Mouse (Mus musculus) liver, postnatal 0 days (tissue): Measurements from ENCODE around the gene Oxt. TPM values are rescaled to one million over a fixed set of nuclear protein-coding genes. Genes with fewer than 3 reads are reported as not detected.

Experiments
- ATAC-seq: fragments of 200-750 bp; cut with Nextera tagmentation; 2 replicates; pipeline ENCODE4 v1.8.0; 2017; ENCODE audit warnings: mild to moderate bottlenecking, moderate library complexity
- DNase-seq: peaks from one replicate; pipeline ENCODE4 v3.0.0-alpha.2; 2016
- H3K27ac ChIP-seq: fragments of 300-500 bp; sonication (generic); 2 replicates; pipeline ENCODE4 v1.5.1; 2014; ENCODE audit warnings: antibody characterized with exemption, moderate library complexity, mild to moderate bottlenecking, low read depth
- H3K27me3 ChIP-seq: fragments of 300-500 bp; sonication (generic); 2 replicates; pipeline ENCODE4 v1.6.1; 2014; ENCODE audit warnings: low read length, control low read depth, mixed read lengths; ENCODE audit not compliant: insufficient read depth
- H3K36me3 ChIP-seq: fragments of 300-500 bp; sonication (generic); replicated peaks from 2 replicates; pipeline ENCODE4 v1.6.1; 2014; ENCODE audit warnings: mild to moderate bottlenecking, control low read depth, low read length, moderate library complexity, mixed read lengths; ENCODE audit not compliant: insufficient read depth
- H3K4me1 ChIP-seq: fragments of 300-500 bp; sonication (generic); 2 replicates; pipeline ENCODE4 v1.6.1; 2014; ENCODE audit warnings: antibody characterized with exemption, mild to moderate bottlenecking, control low read depth; ENCODE audit not compliant: insufficient read depth
- H3K4me2 ChIP-seq: fragments of 300-500 bp; sonication (generic); 2 replicates; pipeline ENCODE4 v1.6.1; 2014; ENCODE audit warnings: low read depth, mild to moderate bottlenecking, low read length, moderate library complexity, mixed read lengths
- H3K4me3 ChIP-seq: fragments of 300-500 bp; sonication (generic); 2 replicates; pipeline ENCODE4 v1.5.1; 2014; ENCODE audit warnings: low read depth, low read length
- H3K9ac ChIP-seq: fragments of 300-500 bp; sonication (generic); replicated peaks from 2 replicates; pipeline ENCODE4 v1.6.1; 2014; ENCODE audit warnings: mild to moderate bottlenecking, moderate library complexity
- H3K9me3 ChIP-seq: fragments of 300-500 bp; sonication (generic); 2 replicates; pipeline ENCODE4 v1.6.1; 2016; ENCODE audit warnings: mild to moderate bottlenecking, control low read depth, low read length, mixed read lengths
- CTCF ChIP-seq: sonication (generic); IDR thresholded peaks from 2 replicates; pipeline ENCODE4 v1.5.1; 2016; ENCODE audit warnings: antibody characterized with exemption, low read depth
- EP300 ChIP-seq: IDR thresholded peaks from 2 replicates; pipeline ENCODE4 v1.6.1; 2016; ENCODE audit warnings: antibody characterized with exemption, low read depth, mild to moderate bottlenecking
- WGBS: fragments of 180-500 bp; shearing (Covaris S2); extraction: QIAGEN DNeasy Blood & Tissue Kit; methylation state at CpG from one replicate; pipeline ENCODE4 v1.1.7; 2014; ENCODE audit not compliant: insufficient replicate concordance; 5-methylcytosine and 5-hydroxymethylcytosine counted together
- polyA plus RNA-seq: library from polyadenylated mRNA; unstranded; fragments of >200 nt; fragmentation: Nextera tagmentation; extraction: Ambion mirVana; gene quantifications from 2 replicates; pipeline ENCODE4 v1.2.1, GENCODE M21; 2015

The Oxt gene
- polyA plus RNA-seq, 1 experiment from 2014 or later: not detected

GRCm38 (mm10) chr2:130538876-130539546, 37.0 kb upstream of the Oxt start:
- H3K9me3 ChIP-seq: no peaks in the 10 kb centered on the region
- DNase-seq (no peak), ATAC-seq (no peak)
- no peak overlapping the region for H3K4me3 ChIP-seq
- H3K27me3 ChIP-seq: no peaks in the 10 kb centered on the region
- H3K9ac ChIP-seq: no peak overlapping the region
- H3K4me1 ChIP-seq: no peaks in the 10 kb centered on the region
- peak overlapping the region; percentile 57 for H3K27ac ChIP-seq
- WGBS: 67% methylated on average over 8 of the region's 8 CpGs
- H3K36me3 ChIP-seq: peaks cover 63% of the 10 kb centered on the region
- H3K4me2 ChIP-seq: no peak overlapping the region
- TF ChIP-seq CTCF (no peak), EP300 (no peak)

DNA sequence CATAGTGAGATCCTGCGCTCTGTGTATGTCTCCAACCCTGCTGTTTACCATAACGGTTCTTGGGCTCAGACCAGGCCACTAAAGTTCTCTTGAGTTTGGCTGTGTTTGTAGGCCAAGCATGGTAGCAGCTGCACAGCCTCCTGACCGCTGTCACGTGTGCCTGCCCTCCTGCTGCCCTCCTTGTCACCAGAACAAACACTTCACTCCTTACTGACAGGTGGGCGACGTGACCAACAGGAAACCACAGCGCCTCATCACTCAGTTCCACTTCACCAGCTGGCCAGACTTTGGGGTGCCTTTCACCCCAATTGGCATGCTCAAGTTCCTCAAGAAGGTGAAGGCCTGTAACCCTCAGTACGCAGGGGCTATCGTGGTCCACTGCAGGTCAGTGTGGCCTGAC, 35.7 kb upstream of the Oxt start:
- peak; percentile 31 for DNase-seq
- Histone ChIP-seq H3K36me3 (peaks cover 70% of the 10 kb centered on the region), H3K27ac (peak overlapping the region; percentile 57), H3K9ac (no peak overlapping the region), H3K9me3 (no peaks in the 10 kb centered on the region), H3K27me3 (no peaks in the 10 kb centered on the region), H3K4me2 (no peak overlapping the region), H3K4me3 (no peak overlapping the region), H3K4me1 (no peaks in the 10 kb centered on the region)
- ATAC-seq: peak; percentile 47
- TF ChIP-seq CTCF (no peak), EP300 (no peak)
- WGBS: 58% methylated on average over 9 of the region's 9 CpGs

GRCm38 (mm10) chr2:130546957-130547356, 29.0 kb upstream of the Oxt start:
- ATAC-seq: peak; percentile 55
- TF ChIP-seq EP300: no peak
- no peak for TF ChIP-seq CTCF
- Histone ChIP-seq H3K9me3 (no peaks in the 10 kb centered on the region), H3K4me1 (no peaks in the 10 kb centered on the region), H3K4me3 (no peak overlapping the region), H3K27ac (no peak overlapping the region), H3K27me3 (no peaks in the 10 kb centered on the region), H3K36me3 (peaks cover 67% of the 10 kb centered on the region), H3K9ac (no peak overlapping the region), H3K4me2 (no peak overlapping the region)
- WGBS: 59% methylated on average over 8 of the region's 8 CpGs
- no peak for DNase-seq

DNA sequence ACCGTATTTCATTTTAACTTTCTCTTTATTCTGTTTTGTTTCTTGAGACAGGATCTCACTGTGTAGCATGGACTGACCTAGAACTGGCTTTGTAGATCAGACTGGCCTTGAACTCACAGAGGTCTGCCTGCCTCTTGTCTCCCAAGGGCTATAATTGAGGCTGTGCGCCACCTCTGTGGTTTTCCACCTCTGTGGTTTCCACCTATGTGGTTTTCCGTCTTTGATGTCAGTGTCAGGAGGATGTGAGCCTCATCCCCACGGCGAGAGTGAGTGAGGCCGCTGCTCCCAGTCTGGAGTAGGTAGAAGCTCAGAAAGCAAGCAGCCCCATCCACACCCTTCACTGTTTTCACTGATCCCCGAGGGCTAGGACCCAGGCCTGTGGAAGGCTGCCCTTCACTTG, 21.1 kb upstream of the Oxt start:
- no peak overlapping the region for H3K4me2 ChIP-seq
- no peaks in the 10 kb centered on the region for H3K27me3 ChIP-seq
- 77% methylated on average over 7 of the region's 7 CpGs for WGBS
- no peak overlapping the region for H3K4me3 ChIP-seq
- H3K27ac ChIP-seq: no peak overlapping the region
- no peak for TF ChIP-seq CTCF
- no peak for TF ChIP-seq EP300
- no peaks in the 10 kb centered on the region for H3K9me3 ChIP-seq
- no peak overlapping the region for H3K9ac ChIP-seq
- DNase-seq (no peak), ATAC-seq (no peak)
- peaks cover 36% of the 10 kb centered on the region for H3K36me3 ChIP-seq
- no peaks in the 10 kb centered on the region for H3K4me1 ChIP-seq

DNA sequence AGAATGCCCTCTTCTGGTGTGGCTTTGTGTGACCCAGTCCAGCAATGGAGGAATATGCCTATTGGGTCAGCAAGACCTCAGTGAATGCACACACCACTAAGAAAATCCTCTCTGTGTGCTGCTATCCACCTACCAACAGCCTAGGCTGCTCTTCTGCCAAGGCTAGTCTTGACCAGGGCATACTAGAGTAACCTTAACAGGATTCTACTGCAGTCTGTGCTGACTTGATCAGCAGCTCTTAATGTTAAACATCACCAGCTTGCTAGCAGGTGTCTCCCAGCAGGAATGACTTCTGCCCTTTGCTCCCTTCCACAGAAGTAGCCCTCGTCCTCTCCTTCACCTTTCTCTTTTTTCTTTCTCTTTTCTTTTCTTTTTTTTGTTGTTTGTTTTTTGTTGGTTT, 19.7 kb upstream of the Oxt start:
- ATAC-seq: no peak
- Histone ChIP-seq H3K4me3 (no peak overlapping the region), H3K4me1 (no peaks in the 10 kb centered on the region), H3K27me3 (no peaks in the 10 kb centered on the region), H3K9ac (no peak overlapping the region), H3K4me2 (no peak overlapping the region), H3K9me3 (no peaks in the 10 kb centered on the region), H3K36me3 (peaks cover 30% of the 10 kb centered on the region), H3K27ac (no peak overlapping the region)
- DNase-seq: no peak
- TF ChIP-seq CTCF (no peak), EP300 (no peak)
- 82% methylated on average over 1 of the region's 1 CpGs for WGBS

- Histone ChIP-seq H3K27me3 (no peaks in the 10 kb centered on the region), H3K4me1 (no peaks in the 10 kb centered on the region), H3K36me3 (peaks cover 20% of the 10 kb centered on the region; the same call in 1 of the 2 replicates), H3K27ac (no peak overlapping the region), H3K4me2 (no peak overlapping the region), H3K9ac (no peak overlapping the region), H3K4me3 (no peak overlapping the region), H3K9me3 (no peaks in the 10 kb centered on the region)
- no peak for ATAC-seq
- 91% methylated on average over 2 of the region's 2 CpGs for WGBS
- TF ChIP-seq CTCF (no peak), EP300 (no peak)
- no peak for DNase-seq
Measured at GRCm38 (mm10) chr2:130557462-130557861, 18.5 kb upstream of the Oxt start.

DNA sequence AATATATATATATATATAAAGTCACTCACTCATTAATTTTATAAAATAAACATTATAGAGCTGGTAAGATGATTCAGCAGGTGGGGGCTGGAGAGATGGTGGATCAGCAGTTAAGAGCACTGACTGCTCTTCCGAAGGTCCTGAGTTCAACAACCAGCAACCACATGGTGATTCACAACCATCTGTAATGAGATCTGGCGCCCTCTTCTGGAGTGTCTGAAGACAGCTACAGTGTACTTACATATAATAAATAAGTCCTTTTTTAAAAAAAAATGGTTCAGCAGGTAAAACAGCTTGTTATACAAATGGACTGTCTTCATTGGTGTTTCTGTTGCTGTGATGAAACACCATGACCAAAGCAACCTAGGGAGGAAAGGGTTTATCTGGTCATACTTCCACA, 18.0 kb upstream of the Oxt start:
- Histone ChIP-seq H3K4me3 (no peak overlapping the region), H3K9ac (no peak overlapping the region), H3K4me2 (no peak overlapping the region), H3K27me3 (no peaks in the 10 kb centered on the region), H3K36me3 (peaks cover 15% of the 10 kb centered on the region; the same call in 1 of the 2 replicates), H3K4me1 (peaks cover 5% of the 10 kb centered on the region), H3K9me3 (no peaks in the 10 kb centered on the region), H3K27ac (no peak overlapping the region)
- WGBS: 65% methylated on average over 2 of the region's 2 CpGs
- TF ChIP-seq EP300 (no peak), CTCF (peak; percentile 43)
- no peak for ATAC-seq
- no peak for DNase-seq
